Mouse (Mus musculus) G1E (cell line): ENCODE data around the gene Pik3r1.

ENCODE experiments used
- CTCF ChIP-seq: IDR thresholded peaks from 2 replicates; pipeline ENCODE4 v1.5.1; 2012; ENCODE audit warnings: low read depth, low read length, inconsistent platforms, mixed read lengths
- GATA1 ChIP-seq: IDR thresholded peaks from 2 replicates; pipeline ENCODE4 v1.6.1; 2012; ENCODE audit warnings: borderline replicate concordance, low read length, inconsistent platforms, mixed read lengths
- POLR2AphosphoS5 ChIP-seq: IDR thresholded peaks from 2 replicates; pipeline ENCODE4 v1.6.1; 2012; ENCODE audit warnings: low read depth, low read length, inconsistent platforms; ENCODE audit not compliant: insufficient replicate concordance
- TAL1 ChIP-seq: conservative IDR thresholded peaks from 2 replicates; pipeline ENCODE4 v1.6.1; 2012; ENCODE audit warnings: low read depth, low read length, inconsistent platforms, mixed read lengths

GRCm38 (mm10) chr13:101686256-101686655, 81.8 kb downstream of the Pik3r1 start:
- TF ChIP-seq CTCF (no peak), TAL1 (no peak), GATA1 (no peak), POLR2AphosphoS5 (no peak)
